In genomic region chr2:154209112-154209511, GRCm38 (mm10) we compare ENCODE assay signal across 10 mouse cellular contexts. TPM values are rescaled to one million over a fixed set of nuclear protein-coding genes. Genes with fewer than 3 reads are reported as not detected.
DNase-seq lines count a peak whose midpoint lies in the region; ATAC-seq and TF ChIP-seq lines count a peak whose summit lies in the region.
"Had no signal": no experiment of that assay in that cellular context is flagged by ENCODE, and none has a peak within 500 bp of the region (broad histone marks: within the 10 kb centered on the region; RNA-seq: fewer than 3 reads in every experiment).

No protein-coding gene starts in this region.

- H3K27me3 ChIP-seq in heart, postnatal 0 days (ENCODE audit: control insufficient read depth, insufficient read depth, low read length): no peaks in the 10 kb centered on the region
- no peaks in the 10 kb centered on the region for H3K27me3 ChIP-seq in midbrain, embryonic 11.5 days (ENCODE audit: control insufficient read depth, insufficient read depth, low read length)
- no peaks in the 10 kb centered on the region for H3K27me3 ChIP-seq in midbrain, embryonic 13.5 days

- H3K27ac ChIP-seq in heart, postnatal 0 days (ENCODE audit: low read depth): no peak overlapping the region
- no peak overlapping the region for H3K27ac ChIP-seq in midbrain, embryonic 11.5 days (ENCODE audit: low read depth, low read length)
- H3K27ac ChIP-seq in midbrain, embryonic 13.5 days: no peak overlapping the region
- no peak overlapping the region for H3K27ac ChIP-seq in bone marrow macrophage, adult 2 months (ENCODE audit: insufficient read depth, low read depth, low read length)

- H3K4me2 ChIP-seq in heart, postnatal 0 days (ENCODE audit: low read depth, low read length): no peak overlapping the region
- no peak overlapping the region for H3K4me2 ChIP-seq in midbrain, embryonic 11.5 days
- no peak overlapping the region for H3K4me2 ChIP-seq in midbrain, embryonic 13.5 days (replicated peaks)

- H3K9ac ChIP-seq in heart, postnatal 0 days (replicated peaks; ENCODE audit: low read depth, low read length): no peak overlapping the region
- no peak overlapping the region for H3K9ac ChIP-seq in midbrain, embryonic 11.5 days (ENCODE audit: low read length)
- H3K9ac ChIP-seq in midbrain, embryonic 13.5 days (replicated peaks): no peak overlapping the region

- no peak for TF ChIP-seq POLR2A in bone marrow macrophage, adult 2 months (IDR thresholded peaks at IDR 0.05; ENCODE audit: borderline replicate concordance, low read depth, low read length)

- H3K36me3 ChIP-seq in heart, postnatal 0 days (replicated peaks; ENCODE audit: control insufficient read depth, insufficient read depth, low read length): no peaks in the 10 kb centered on the region
- no peaks in the 10 kb centered on the region for H3K36me3 ChIP-seq in midbrain, embryonic 11.5 days (ENCODE audit: control insufficient read depth, insufficient read depth, low read length)
- no peaks in the 10 kb centered on the region for H3K36me3 ChIP-seq in midbrain, embryonic 13.5 days

- no peak for TF ChIP-seq EP300 in heart, postnatal 0 days (IDR thresholded peaks at IDR 0.05; ENCODE audit: low read depth)

- no peak for ATAC-seq in heart, postnatal 0 days (ENCODE audit: insufficient read depth, low read depth)
- no peak for ATAC-seq in midbrain, embryonic 11.5 days (ENCODE audit: low FRiP score)
- ATAC-seq in midbrain, embryonic 13.5 days: no peak

- DNase-seq in heart, postnatal 0 days (ENCODE audit: low spot score): peak; percentile 42
- DNase-seq in heart, adult 11 months: no peak
- peak; percentile 88 for DNase-seq in midbrain, embryonic 11.5 days (ENCODE audit: low spot score, missing footprints)
- peak; percentile 75 for DNase-seq in retina, embryonic 14.5 days (ENCODE audit: low spot score)
- DNase-seq in gastrocnemius, adult 18-20 months (ENCODE audit: low spot score): no peak
- no peak for DNase-seq in ovary, postnatal 36 days (ENCODE audit: low spot score)
- DNase-seq: layer of hippocampus, postnatal 36 days had no signal

- WGBS in heart, postnatal 0 days: 6% methylated on average over 3 of the region's 3 CpGs
- 20% methylated on average over 3 of the region's 3 CpGs for WGBS in midbrain, embryonic 11.5 days
- 9% methylated on average over 3 of the region's 3 CpGs for WGBS in midbrain, embryonic 13.5 days

- H3K4me3 ChIP-seq in heart, postnatal 0 days (ENCODE audit: low read depth, low read length): no peak overlapping the region
- H3K4me3 ChIP-seq in midbrain, embryonic 11.5 days (ENCODE audit: low read depth, low read length): no peak overlapping the region
- H3K4me3 ChIP-seq in midbrain, embryonic 13.5 days (replicated peaks): no peak overlapping the region
- H3K4me3 ChIP-seq in bone marrow macrophage, adult 2 months (ENCODE audit: insufficient read depth, low read length): no peak overlapping the region

- H3K4me1 ChIP-seq in heart, postnatal 0 days (ENCODE audit: control insufficient read depth, insufficient read depth): peaks cover 6% of the 10 kb centered on the region
- no peaks in the 10 kb centered on the region for H3K4me1 ChIP-seq in midbrain, embryonic 11.5 days (ENCODE audit: control insufficient read depth, insufficient read depth, low read length)
- H3K4me1 ChIP-seq in midbrain, embryonic 13.5 days (replicated peaks): peaks cover 9% of the 10 kb centered on the region; the same call in 1 of the 2 replicates
- no peaks in the 10 kb centered on the region for H3K4me1 ChIP-seq in bone marrow macrophage, adult 2 months (ENCODE audit: control insufficient read depth, insufficient read depth, low read length)

- TF ChIP-seq CTCF in heart, postnatal 0 days (IDR thresholded peaks at IDR 0.05; ENCODE audit: low read depth): peak; percentile 62
- peak; percentile 23; the same call in 1 of the 2 replicates for TF ChIP-seq CTCF in bone marrow macrophage, adult 2 months (IDR thresholded peaks at IDR 0.05; ENCODE audit: low read depth, low read length)

- no peaks in the 10 kb centered on the region for H3K9me3 ChIP-seq in heart, postnatal 0 days (replicated peaks; ENCODE audit: control insufficient read depth, low read length)
- H3K9me3 ChIP-seq in midbrain, embryonic 11.5 days (ENCODE audit: control insufficient read depth, low read length): no peaks in the 10 kb centered on the region
- H3K9me3 ChIP-seq in midbrain, embryonic 13.5 days: no peaks in the 10 kb centered on the region

RNA-seq across cellular contexts. Expression of gene Bpifb5, which starts 14.4 kb away (rescaled TPM):
- 1.2 TPM in 1 of 2 replicates, not detected in the other for total RNA-seq in heart, postnatal 0 days (2014; rRNA removed; ENCODE audit: low replicate concordance)
- polyA plus RNA-seq in heart, postnatal 0 days (2015; fragmentation: Nextera tagmentation; extraction: Ambion mirVana): 0.18 and 0.37 TPM in 2 replicates
- polyA plus RNA-seq in midbrain, embryonic 11.5 days (2014; fragmentation: Nextera tagmentation; extraction: Ambion mirVana): 0.10 and 0.26 TPM in 2 replicates
- polyA plus RNA-seq in midbrain, embryonic 13.5 days (2015; fragmentation: Nextera tagmentation; extraction: Ambion mirVana): 0.12 TPM in 1 of 2 replicates, not detected in the other
- polyA plus RNA-seq in bone marrow macrophage, adult 2 months (2012; ENCODE audit: insufficient read depth, insufficient read length, missing spikeins): not detected in 2 replicates
- not detected for total RNA-seq in gastrocnemius, adult 18-20 months (2021)
- total RNA-seq: layer of hippocampus, postnatal 36 days had no signal

RNA-seq across cellular contexts. Expression of gene Bpifb1, which starts 18.5 kb away (rescaled TPM):
- 5.8 TPM in 1 of 2 replicates, not detected in the other for total RNA-seq in heart, postnatal 0 days (2014; rRNA removed; ENCODE audit: low replicate concordance)
- 0.38 and 1.1 TPM in 2 replicates for polyA plus RNA-seq in heart, postnatal 0 days (2015; fragmentation: Nextera tagmentation; extraction: Ambion mirVana)
- polyA plus RNA-seq in midbrain, embryonic 11.5 days (2014; fragmentation: Nextera tagmentation; extraction: Ambion mirVana): not detected in 2 replicates
- polyA plus RNA-seq in midbrain, embryonic 13.5 days (2015; fragmentation: Nextera tagmentation; extraction: Ambion mirVana): 0.27 and 0.28 TPM in 2 replicates
- polyA plus RNA-seq in bone marrow macrophage, adult 2 months (2012; ENCODE audit: insufficient read depth, insufficient read length, missing spikeins): not detected in 2 replicates
- total RNA-seq in gastrocnemius, adult 18-20 months (2021): not detected

RNA-seq across cellular contexts. Expression of gene Bpifa5, which starts 46.7 kb away (rescaled TPM):
- total RNA-seq in heart, postnatal 0 days (2014; rRNA removed; ENCODE audit: low replicate concordance): not detected in 2 replicates
- not detected in 2 replicates for polyA plus RNA-seq in heart, postnatal 0 days (2015; fragmentation: Nextera tagmentation; extraction: Ambion mirVana)
- polyA plus RNA-seq in midbrain, embryonic 11.5 days (2014; fragmentation: Nextera tagmentation; extraction: Ambion mirVana): not detected in 2 replicates
- polyA plus RNA-seq in midbrain, embryonic 13.5 days (2015; fragmentation: Nextera tagmentation; extraction: Ambion mirVana): not detected in 2 replicates
- polyA plus RNA-seq in bone marrow macrophage, adult 2 months (2012; ENCODE audit: insufficient read depth, insufficient read length, missing spikeins): not detected in 2 replicates
- total RNA-seq in gastrocnemius, adult 18-20 months (2021): not detected
- total RNA-seq: layer of hippocampus, postnatal 36 days had no signal
- polyA plus RNA-seq: heart, embryonic 16.5 days had no signal

RNA-seq across cellular contexts. Expression of gene Bpifb9a, which starts 48.5 kb away (rescaled TPM):
- not detected in 2 replicates for total RNA-seq in heart, postnatal 0 days (2014; rRNA removed; ENCODE audit: low replicate concordance)
- polyA plus RNA-seq in heart, postnatal 0 days (2015; fragmentation: Nextera tagmentation; extraction: Ambion mirVana): not detected in 2 replicates
- polyA plus RNA-seq in midbrain, embryonic 11.5 days (2014; fragmentation: Nextera tagmentation; extraction: Ambion mirVana): not detected in 2 replicates
- polyA plus RNA-seq in midbrain, embryonic 13.5 days (2015; fragmentation: Nextera tagmentation; extraction: Ambion mirVana): not detected in 2 replicates
- not detected in 2 replicates for polyA plus RNA-seq in bone marrow macrophage, adult 2 months (2012; ENCODE audit: insufficient read depth, insufficient read length, missing spikeins)
- not detected for total RNA-seq in gastrocnemius, adult 18-20 months (2021)
- total RNA-seq: layer of hippocampus, postnatal 36 days had no signal
- polyA plus RNA-seq: heart, embryonic 16.5 days had no signal

Comparison
In these comparisons a context has a peak if more than half of its experiments do, and no peak if none do; other contexts are left out.
1. DNase-seq: peak in heart, postnatal 0 days (single experiment), midbrain, embryonic 11.5 days (single experiment) and retina, embryonic 14.5 days (single experiment); none in heart, adult 11 months (single experiment), gastrocnemius, adult 18-20 months (single experiment) and ovary, postnatal 36 days (single experiment).